Mouse (Mus musculus) layer of hippocampus, adult 8-10 months (tissue): Measurements from ENCODE around the gene 2810408A11Rik. TPM values are rescaled to one million over a fixed set of nuclear protein-coding genes. Genes with fewer than 3 reads are reported as not detected.

Experiments
- DNase-seq, 2 experiments: peaks; one replicate each; pipeline ENCODE4 v3.0.0; 2022; ENCODE audit warnings: low spot score in 2 of 2
- microRNA-seq, 2 experiments: library from miRNA; unstranded; fragments of <30 nt; microRNA quantifications; one replicate each; pipeline ENCODE4 v1.2.0; 2022
- total RNA-seq, 4 experiments: library from RNA; stranded (reverse); gene quantifications; 2 replicates each; pipeline ENCODE4 v1.2.4; 2022

Gene 2810408A11Rik
- total RNA-seq, 4 experiments from 2014 or later: 0.64 to 0.72 TPM; not detected in 2

DNA sequence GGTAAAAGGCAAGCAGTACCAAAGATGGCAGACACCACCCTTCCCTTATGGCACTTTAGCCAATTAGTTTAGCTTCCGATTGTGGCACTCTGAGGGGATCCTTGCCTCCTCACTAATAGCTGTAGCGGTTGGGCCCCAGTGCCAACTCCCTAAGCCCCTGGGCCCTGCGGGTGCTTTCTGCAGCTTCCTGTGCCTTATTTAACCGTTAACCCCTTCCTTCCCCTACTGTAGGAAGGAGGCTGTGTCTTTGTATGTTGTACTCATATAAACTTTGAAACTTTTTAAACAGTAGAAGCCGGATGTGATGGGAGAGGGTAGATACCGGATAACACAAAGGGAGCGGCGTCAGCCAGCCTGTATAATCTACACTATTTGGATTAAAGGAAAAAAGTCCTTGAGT lies 50.0 kb downstream of the 2810408A11Rik start:
- no peak for DNase-seq

DNA sequence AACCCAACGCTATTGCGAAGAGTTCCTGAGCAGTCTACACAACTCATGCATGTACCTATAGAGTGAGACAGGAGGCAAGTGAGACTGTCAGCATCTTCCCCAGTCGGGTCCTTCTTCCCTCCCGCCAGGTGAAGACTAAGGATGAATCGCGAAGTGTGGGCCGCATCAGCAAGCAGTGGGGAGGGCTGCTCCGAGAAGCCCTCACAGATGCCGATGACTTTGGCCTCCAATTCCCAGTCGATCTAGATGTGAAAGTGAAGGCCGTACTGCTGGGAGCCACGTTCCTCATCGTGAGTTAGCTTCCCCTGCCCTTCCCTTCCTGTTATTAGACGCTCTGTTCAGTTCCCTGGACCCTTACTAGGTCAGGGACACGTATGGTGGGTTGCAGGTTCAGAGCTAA lies 50.9 kb downstream of the 2810408A11Rik start:
- no peak for DNase-seq

DNA sequence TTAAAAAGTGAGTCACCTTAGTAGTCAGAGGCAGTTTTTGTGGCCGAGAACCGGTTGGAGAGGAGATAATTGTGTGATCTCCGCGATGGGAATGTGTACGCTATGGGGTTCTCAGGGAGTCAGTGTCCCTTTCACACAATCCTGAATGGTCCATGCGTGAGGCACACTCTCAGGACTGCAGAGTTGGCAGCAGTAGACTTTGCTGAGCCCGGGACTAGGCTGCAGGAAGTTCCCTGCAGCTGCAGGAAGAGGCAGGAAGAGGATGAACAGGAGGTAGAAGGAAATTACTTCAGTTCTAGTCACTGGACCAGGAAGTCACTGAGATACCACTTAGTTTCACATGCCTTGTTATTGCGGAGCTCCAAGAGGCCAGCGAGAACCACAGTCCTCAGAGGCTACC lies 51.7 kb downstream of the 2810408A11Rik start:
- DNase-seq: no peak

DNA sequence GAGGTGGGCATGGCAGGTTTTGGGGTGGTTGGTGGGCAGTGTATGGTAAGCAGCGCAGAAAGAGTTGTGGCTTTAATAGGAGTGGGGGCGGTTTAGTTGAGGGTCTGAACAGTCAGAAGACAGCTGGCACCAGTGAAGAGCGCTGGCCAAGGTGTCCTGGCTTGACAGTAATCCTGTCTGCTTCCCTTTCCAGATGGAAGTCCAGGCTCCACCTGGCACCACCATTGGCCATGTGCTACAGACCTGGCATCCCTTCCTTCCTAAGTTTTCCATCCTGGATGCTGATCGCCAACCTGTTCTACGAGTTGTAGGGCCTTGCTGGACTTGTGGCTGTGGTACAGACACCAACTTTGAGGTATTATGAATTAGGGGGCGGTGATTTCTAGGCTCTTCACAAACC lies 52.8 kb downstream of the 2810408A11Rik start:
- no peak for DNase-seq

Small RNAs within 50 kb of the gene (microRNA-seq; reads per million reads assigned to microRNA genes)
- 0 reads per million in 2 experiments for gene Mir6924

Other genes with a start within 250 kb of the 2810408A11Rik start
- gene Sox15, start 245.7 kb downstream of the 2810408A11Rik start, total RNA-seq: not detected
- gene Mpdu1, start 238.3 kb downstream of the 2810408A11Rik start, total RNA-seq: 10 to 100 TPM; 51.3 to 60.6 (median 56.8) TPM
- 100 to 1,000 TPM in 1 of 4 experiments, 10 to 100 TPM in 3; 10.8 to 113 (median 55.2) TPM for gene Cd68, start 234.8 kb downstream of the 2810408A11Rik start, total RNA-seq
- gene Eif4a1, start 228.6 kb downstream of the 2810408A11Rik start, total RNA-seq: 100 to 1,000 TPM; 319 to 328 (median 325) TPM
- gene Senp3, start 218.9 kb downstream of the 2810408A11Rik start, total RNA-seq: 100 to 1,000 TPM in 3 of 4 experiments, 10 to 100 TPM in 1; 82.9 to 123 (median 105) TPM
- 1 to 10 TPM; 2.9 to 3.8 (median 3.2) TPM for gene Tnfsf13, start 215.2 kb downstream of the 2810408A11Rik start, total RNA-seq
- gene Tnfsf12, start 205.1 kb downstream of the 2810408A11Rik start, total RNA-seq: 10 to 100 TPM in 3 of 4 experiments, 1 to 10 TPM in 1; 9.5 to 17.3 (median 14.4) TPM
- gene Tnfsfm13, start 204.9 kb downstream of the 2810408A11Rik start, total RNA-seq: 1 to 10 TPM in 3 of 4 experiments, under 1 TPM in 1; 0.83 to 2.2 (median 1.3) TPM
- gene Polr2a, start 142.3 kb downstream of the 2810408A11Rik start, total RNA-seq: 10 to 100 TPM; 53.8 to 60.8 (median 59.1) TPM
- gene Slc35g3, start 139.0 kb downstream of the 2810408A11Rik start, total RNA-seq: not detected
- gene Zbtb4, start 135.1 kb downstream of the 2810408A11Rik start, total RNA-seq: 100 to 1,000 TPM; 121 to 145 (median 129) TPM
- 1 to 10 TPM in 3 of 4 experiments, under 1 TPM in 1; 0.49 to 2.2 (median 1.1) TPM for gene Chrnb1, start 105.0 kb downstream of the 2810408A11Rik start, total RNA-seq
- 10 to 100 TPM; 26.1 to 36.5 (median 30.6) TPM for gene Fgf11, start 99.1 kb downstream of the 2810408A11Rik start, total RNA-seq
- under 1 TPM in 2 of 4 experiments, not detected in 2; 0.17 to 0.47 TPM for gene Tmem102, start 95.4 kb downstream of the 2810408A11Rik start, total RNA-seq
- not detected for gene Gm39566, start 85.7 kb downstream of the 2810408A11Rik start, total RNA-seq
- gene Spem2, start 82.5 kb downstream of the 2810408A11Rik start, total RNA-seq: not detected
- gene Spem1, start 78.8 kb downstream of the 2810408A11Rik start, total RNA-seq: under 1 TPM in 2 of 4 experiments, not detected in 2; 0.31 to 0.75 TPM
- 100 to 1,000 TPM; 189 to 200 (median 199) TPM for gene Nlgn2, start 63.2 kb downstream of the 2810408A11Rik start, total RNA-seq
- 100 to 1,000 TPM; 113 to 131 (median 121) TPM for gene Tmem256, start 62.5 kb downstream of the 2810408A11Rik start, total RNA-seq
- gene Plscr3, start 54.6 kb downstream of the 2810408A11Rik start, total RNA-seq: 10 to 100 TPM; 17.1 to 21.8 (median 20.0) TPM
- gene Tnk1, start 42.3 kb downstream of the 2810408A11Rik start, total RNA-seq: not detected
- gene Tmem95, start 23.0 kb downstream of the 2810408A11Rik start, total RNA-seq: not detected
- 1 to 10 TPM; 1.4 to 2.8 (median 1.6) TPM for gene Kctd11, start 19.6 kb downstream of the 2810408A11Rik start, total RNA-seq
- gene Acap1, start 5.4 kb downstream of the 2810408A11Rik start, total RNA-seq: under 1 TPM in 2 of 4 experiments, not detected in 2; 0.14 to 0.34 TPM
- gene Neurl4, start 85 bp upstream of the 2810408A11Rik start, total RNA-seq: 100 to 1,000 TPM in 3 of 4 experiments, 10 to 100 TPM in 1; 92.4 to 126 (median 112) TPM
- 10 to 100 TPM; 28.2 to 44.5 (median 38.4) TPM for gene Gps2, start 12.9 kb upstream of the 2810408A11Rik start, total RNA-seq
- gene Eif5a, start 21.0 kb upstream of the 2810408A11Rik start, total RNA-seq: 100 to 1,000 TPM; 395 to 425 (median 420) TPM
- gene Ybx2, start 34.8 kb upstream of the 2810408A11Rik start, total RNA-seq: 10 to 100 TPM; 10.6 to 18.7 (median 13.9) TPM
- 1 to 10 TPM; 3.0 to 4.6 (median 3.8) TPM for gene Slc2a4, start 47.2 kb upstream of the 2810408A11Rik start, total RNA-seq
- not detected for gene Cldn7, start 63.8 kb upstream of the 2810408A11Rik start, total RNA-seq
- gene Ctdnep1, start 80.2 kb upstream of the 2810408A11Rik start, total RNA-seq: 100 to 1,000 TPM; 108 to 123 (median 119) TPM
- gene Elp5, start 81.5 kb upstream of the 2810408A11Rik start, total RNA-seq: 10 to 100 TPM; 69.7 to 96.0 (median 77.7) TPM
- 100 to 1,000 TPM; 232 to 255 (median 246) TPM for gene Gabarap, start 90.2 kb upstream of the 2810408A11Rik start, total RNA-seq
- 10 to 100 TPM; 45.2 to 59.7 (median 49.7) TPM for gene Phf23, start 94.8 kb upstream of the 2810408A11Rik start, total RNA-seq
- gene Dvl2, start 99.6 kb upstream of the 2810408A11Rik start, total RNA-seq: 10 to 100 TPM; 35.4 to 54.0 (median 41.6) TPM
- gene Acadvl, start 114.4 kb upstream of the 2810408A11Rik start, total RNA-seq: 10 to 100 TPM; 60.3 to 69.1 (median 64.8) TPM
- 100 to 1,000 TPM; 730 to 858 (median 789) TPM for gene Dlg4, start 116.0 kb upstream of the 2810408A11Rik start, total RNA-seq
- gene Asgr1, start 153.1 kb upstream of the 2810408A11Rik start, total RNA-seq: 1 to 10 TPM in 1 of 4 experiments, under 1 TPM in 3; 0.79 to 3.0 (median 0.90) TPM
- gene Asgr2, start 191.7 kb upstream of the 2810408A11Rik start, total RNA-seq: under 1 TPM in 1 of 4 experiments, not detected in 3; 0.32 TPM
- gene Mgl2, start 229.3 kb upstream of the 2810408A11Rik start, total RNA-seq: 1 to 10 TPM in 1 of 4 experiments, under 1 TPM in 2, not detected in 1; 0.45 to 1.9 (median 0.52) TPM